Mouse (Mus musculus) heart, adult 9 months (tissue): ENCODE results near the gene Krtap7-1.

Experiments used
- DNase-seq, 2 experiments: peaks; one replicate each; pipeline ENCODE4 v3.0.0; 2022; ENCODE audit warnings: low spot score in 2 of 2

The Krtap7-1 gene

GRCm38 (mm10) chr16:89508223-89508622 is at the start of gene Krtap7-1:
TSS of gene Krtap7-1 (minus strand) at chr16:89508323.
- no peak for DNase-seq

- DNase-seq: no peak
Measured at GRCm38 (mm10) chr16:89550298-89550697, 42.2 kb upstream of the Krtap7-1 start.

- no peak for DNase-seq
Measured at GRCm38 (mm10) chr16:89538031-89538484, 29.9 kb upstream of the Krtap7-1 start.

GRCm38 (mm10) chr16:89537349-89537748 is 29.2 kb upstream of the Krtap7-1 start:
- no peak for DNase-seq

DNA sequence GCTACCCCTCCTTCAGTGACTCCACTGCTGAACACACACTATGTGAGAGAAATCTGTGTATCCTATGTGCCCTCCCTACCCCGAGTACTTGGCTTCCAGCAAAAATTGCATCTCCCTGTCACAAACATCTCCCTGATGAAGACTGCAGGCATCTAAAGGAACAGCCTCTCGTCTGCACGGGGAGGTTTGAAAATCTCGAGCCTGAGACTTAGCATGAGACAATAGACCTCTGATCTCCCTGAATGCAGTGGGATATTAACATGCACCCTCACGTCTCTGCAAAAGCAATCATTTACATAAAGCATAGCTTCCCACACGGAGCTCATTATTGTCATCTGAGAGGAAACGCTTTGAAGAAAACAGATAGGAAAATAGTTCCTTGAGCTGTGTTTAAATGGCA is 22.4 kb upstream of the Krtap7-1 start:
- no peak for DNase-seq

GRCm38 (mm10) chr16:89529846-89530245 is 21.7 kb upstream of the Krtap7-1 start:
- no peak for DNase-seq

GRCm38 (mm10) chr16:89528380-89528779 is 20.3 kb upstream of the Krtap7-1 start:
- no peak for DNase-seq

- DNase-seq: no peak
Measured at GRCm38 (mm10) chr16:89520996-89521395, 12.9 kb upstream of the Krtap7-1 start.

GRCm38 (mm10) chr16:89520555-89520954 is 12.4 kb upstream of the Krtap7-1 start:
- no peak for DNase-seq

GRCm38 (mm10) chr16:89520091-89520490 is 12.0 kb upstream of the Krtap7-1 start:
- no peak for DNase-seq

- DNase-seq: no peak
Measured at GRCm38 (mm10) chr16:89517635-89518034, 9.5 kb upstream of the Krtap7-1 start.

- DNase-seq: no peak
Measured at GRCm38 (mm10) chr16:89513431-89513830, 5.3 kb upstream of the Krtap7-1 start.

DNA sequence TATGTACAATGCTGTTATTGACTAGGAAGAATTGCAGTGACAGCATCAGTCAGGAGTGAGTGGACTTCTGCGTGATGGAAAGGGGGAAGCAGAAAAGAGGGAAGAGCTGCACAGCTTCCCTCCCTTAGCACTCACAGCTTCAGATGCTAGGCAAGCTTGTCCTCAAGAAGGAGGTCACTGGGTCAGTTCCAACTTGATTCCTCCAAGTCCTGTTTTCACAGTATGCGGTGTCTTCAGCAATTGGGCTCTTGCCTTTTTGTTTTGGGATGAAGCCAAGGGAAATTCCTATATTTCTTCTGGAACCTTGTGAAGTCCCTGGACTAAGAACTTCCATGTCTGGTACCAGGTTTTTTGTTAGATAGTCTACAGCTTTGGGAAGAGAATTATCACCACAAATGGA is 4.6 kb downstream of the Krtap7-1 start:
- DNase-seq: no peak

DNA sequence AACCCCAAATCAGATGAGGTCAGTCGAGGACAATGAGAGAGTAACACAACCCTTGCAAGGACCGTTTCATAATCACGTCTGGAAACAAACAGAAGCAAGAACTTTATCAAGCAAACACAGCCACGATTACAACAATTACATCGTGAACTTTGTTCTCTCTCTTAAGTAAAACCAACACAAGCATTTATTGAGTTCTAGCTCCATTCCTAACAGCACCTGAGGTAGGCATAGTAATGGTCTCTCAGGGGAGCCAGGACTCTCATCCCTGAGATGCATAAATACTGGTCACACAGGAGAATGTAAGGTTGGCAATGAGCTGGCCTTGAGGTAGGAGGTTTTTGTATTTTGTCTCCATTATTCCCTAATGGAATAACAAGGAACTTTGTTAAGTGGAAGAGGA is 6.3 kb downstream of the Krtap7-1 start:
- DNase-seq: no peak

DNA sequence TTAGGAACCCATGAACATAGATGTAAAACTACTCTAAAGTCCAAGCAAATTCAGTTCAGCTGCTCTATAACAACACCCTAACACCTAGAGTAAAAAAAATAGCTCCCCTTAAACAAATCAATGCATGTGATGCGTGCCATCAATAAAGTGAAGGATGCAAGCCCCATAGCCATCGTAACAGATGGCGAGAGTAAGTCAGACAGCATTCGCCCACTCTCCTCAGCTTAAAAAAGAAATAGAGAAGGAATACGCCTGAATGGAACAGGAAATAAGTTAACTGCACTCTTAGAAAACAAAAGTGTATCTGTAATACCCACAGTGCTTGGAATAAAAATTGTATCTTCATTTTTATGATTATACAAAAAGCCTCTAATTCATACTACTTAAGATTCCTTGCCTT is 11.1 kb downstream of the Krtap7-1 start:
- no peak for DNase-seq

- DNase-seq: no peak
Measured at GRCm38 (mm10) chr16:89495394-89496153, 12.5 kb downstream of the Krtap7-1 start.

DNA sequence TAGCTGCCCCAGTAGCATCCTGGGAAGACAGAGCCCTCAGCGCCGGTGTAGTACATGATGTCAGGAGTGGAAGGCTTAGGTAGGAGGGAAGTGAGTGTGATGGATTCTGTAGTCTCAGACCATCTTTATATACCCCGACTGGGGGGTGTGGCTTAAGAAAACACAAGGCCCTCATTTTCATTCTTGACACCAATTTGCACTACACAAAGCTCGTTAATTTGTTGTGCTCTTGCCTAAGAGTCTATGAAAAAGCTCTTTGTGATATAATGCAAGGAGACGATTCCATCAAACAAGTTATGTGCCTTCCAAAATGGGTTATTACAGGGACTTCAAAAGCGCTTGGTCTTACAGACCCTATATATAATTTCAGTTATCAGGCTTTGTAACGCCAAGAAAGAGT is 20.3 kb downstream of the Krtap7-1 start, which contains the start of gene Krtap8-1:
Krtap8-1 (minus strand) TSS at position 101 of the 400 bp plus-strand sequence.
- no peak for DNase-seq

- DNase-seq: no peak
Measured at GRCm38 (mm10) chr16:89477679-89478314, 30.3 kb downstream of the Krtap7-1 start.

DNA sequence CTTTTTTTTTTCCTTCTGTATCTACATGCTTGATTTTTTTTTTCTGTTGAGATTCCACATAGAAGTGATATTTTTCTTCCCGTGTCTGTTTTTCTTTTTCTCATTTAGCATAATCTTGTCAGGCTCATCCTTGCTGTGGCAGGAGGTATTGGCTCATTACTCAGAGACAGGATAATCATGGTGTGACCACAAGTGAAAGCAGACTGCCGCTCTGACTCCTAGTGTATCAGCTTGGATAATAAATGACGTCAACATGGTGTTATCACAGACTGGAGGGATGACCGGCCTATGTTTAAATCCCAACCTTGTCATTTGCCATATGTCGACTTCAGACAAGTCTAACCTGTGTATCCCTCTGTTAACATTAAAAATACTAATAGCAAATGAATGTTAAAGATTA is 46.9 kb downstream of the Krtap7-1 start:
- DNase-seq: no peak
